In genomic region chr19:5911430-5912102, GRCm38 (mm10) we compare ENCODE assay signal across 8 mouse cellular contexts. TPM values are rescaled to one million over a fixed set of nuclear protein-coding genes. Genes with fewer than 3 reads are reported as not detected.
DNase-seq lines count a peak whose midpoint lies in the region; ATAC-seq and TF ChIP-seq lines count a peak whose summit lies in the region.

No protein-coding gene starts in this region.

- peaks cover 25% of the 10 kb centered on the region for H3K36me3 ChIP-seq in heart, embryonic 14.5 days (ENCODE audit: control insufficient read depth, insufficient read depth, low read length)
- H3K36me3 ChIP-seq in ES-E14 (ENCODE audit: control insufficient read depth, insufficient read depth, low read length, poor library complexity, severe bottlenecking), result peaks cover 8% of the 10 kb centered on the region; the same call in 1 of the 2 replicates
- peaks cover 14% of the 10 kb centered on the region for H3K36me3 ChIP-seq in forebrain, embryonic 14.5 days (ENCODE audit: control insufficient read depth, insufficient read depth, low read length)

- H3K27ac ChIP-seq in heart, embryonic 14.5 days (replicated peaks in 1 of 2; ENCODE audit: control insufficient read depth in 1 of 2, insufficient read depth in 1 of 2, low read depth in 2 of 2, low read length in 2 of 2), result peak overlapping the region; percentile 76 to 91
- H3K27ac ChIP-seq in ES-E14 (ENCODE audit: insufficient read depth, low read depth, low read length, poor library complexity, severe bottlenecking), result no peak overlapping the region
- peak overlapping the region; percentile 70 for H3K27ac ChIP-seq in forebrain, embryonic 14.5 days (ENCODE audit: low read depth, low read length)

- WGBS in heart, embryonic 14.5 days, result 3% methylated on average over 14 of the region's 14 CpGs
- 6% methylated on average over 14 of the region's 14 CpGs for WGBS in forebrain, embryonic 14.5 days

- ATAC-seq in heart, embryonic 14.5 days (ENCODE audit: insufficient number of reproducible peaks, insufficient read depth, low FRiP score, low read depth), result no peak
- ATAC-seq in forebrain, embryonic 14.5 days, result no peak

- in situ Hi-C loops in ES-E14 (cut with MboI; ENCODE audit: low sequenced_read_pairs in 2 of 2, unreplicated experiment in 2 of 2), result no loop called here

- peak overlapping the region; percentile 99 for H3K9ac ChIP-seq in heart, embryonic 14.5 days (ENCODE audit: low read length)
- peak overlapping the region; percentile 95 for H3K9ac ChIP-seq in ES-E14 (ENCODE audit: insufficient read depth, low read depth, low read length, poor library complexity, severe bottlenecking)
- peak overlapping the region; percentile 90 for H3K9ac ChIP-seq in forebrain, embryonic 14.5 days (ENCODE audit: low read length)

- no peaks in the 10 kb centered on the region for H3K9me3 ChIP-seq in heart, embryonic 14.5 days (ENCODE audit: control insufficient read depth, low read length)
- no peaks in the 10 kb centered on the region for H3K9me3 ChIP-seq in ES-E14 (ENCODE audit: control insufficient read depth, insufficient read depth, low read depth, low read length)
- H3K9me3 ChIP-seq in forebrain, embryonic 14.5 days (replicated peaks; ENCODE audit: control insufficient read depth, low read length), result no peaks in the 10 kb centered on the region

- DNase-seq in heart, postnatal 14 days, result no peak
- DNase-seq in ES-E14 (ENCODE audit: low read depth, low spot score), result no peak
- DNase-seq in forebrain, embryonic 14.5 days (ENCODE audit: low spot score), result no peak
- DNase-seq in lung, postnatal 36 days, result peak; percentile 34
- DNase-seq in adrenal gland, postnatal 10 days, result no peak
- no peak for DNase-seq in layer of hippocampus, postnatal 10 days (ENCODE audit: low spot score in 2 of 2)
- DNase-seq in kidney, postnatal 25 days, result no peak

- intact Hi-C loops in heart, postnatal 14 days (cut with DNase I), result loop anchor here (2.0 kb wide), 1 partner anchor 17 kb away; the partner anchor contains the start of gene Tigd3

- H3K27me3 ChIP-seq in heart, embryonic 14.5 days (ENCODE audit: control insufficient read depth, insufficient read depth, low read length), result no peaks in the 10 kb centered on the region
- H3K27me3 ChIP-seq in forebrain, embryonic 14.5 days (replicated peaks; ENCODE audit: control insufficient read depth, insufficient read depth, low read length), result no peaks in the 10 kb centered on the region

- peaks cover 8 to 26% of the 10 kb centered on the region in 2 experiments for H3K4me1 ChIP-seq in heart, embryonic 14.5 days (ENCODE audit: control insufficient read depth in 2 of 2, insufficient read depth in 2 of 2, low read length in 2 of 2)
- peaks cover 0 to 3% of the 10 kb centered on the region in 2 experiments; a peak in 2 of 4 replicates for H3K4me1 ChIP-seq in ES-E14 (ENCODE audit: control insufficient read depth in 2 of 2, insufficient read depth in 2 of 2, low read length in 2 of 2, poor library complexity in 1 of 2)
- peaks cover 22% of the 10 kb centered on the region for H3K4me1 ChIP-seq in forebrain, embryonic 14.5 days (ENCODE audit: control insufficient read depth, insufficient read depth, low read length)

- peak overlapping the region; percentile 90 for H3K4me2 ChIP-seq in heart, embryonic 14.5 days (ENCODE audit: low read length)
- peak overlapping the region; percentile 88 for H3K4me2 ChIP-seq in forebrain, embryonic 14.5 days (ENCODE audit: low read length)

- peak overlapping the region; percentile 85 to 96 for H3K4me3 ChIP-seq in heart, embryonic 14.5 days (ENCODE audit: control insufficient read depth in 1 of 2, insufficient read depth in 1 of 2, low read depth in 1 of 2, low read length in 2 of 2)
- H3K4me3 ChIP-seq in ES-E14 (ENCODE audit: insufficient read depth in 1 of 2, low read depth in 1 of 2, low read length in 2 of 2, poor library complexity in 1 of 2, severe bottlenecking in 1 of 2), result peak overlapping the region; percentile 84 to 88
- peak overlapping the region; percentile 98 for H3K4me3 ChIP-seq in forebrain, embryonic 14.5 days (ENCODE audit: low read depth, low read length)

TF ChIP-seq in ES-E14, 5 proteins besides CTCF, POLR2A, EP300 and RAD21:
- TF ChIP-seq CHD2 (IDR thresholded peaks at IDR 0.05; ENCODE audit: low read depth, low read length) (no peak), ZNF384 (IDR thresholded peaks at IDR 0.05; ENCODE audit: low read depth, low read length) (no peak), HCFC1 (IDR thresholded peaks at IDR 0.05; ENCODE audit: borderline replicate concordance, insufficient read depth, low read length) (no peak), ZC3H11A (IDR thresholded peaks at IDR 0.05; ENCODE audit: borderline replicate concordance, low read depth, low read length) (no peak), MAFK (IDR thresholded peaks at IDR 0.05; ENCODE audit: insufficient read depth, low read depth, low read length) (no peak)

RNA-seq across cellular contexts. Expression of gene Dpf2, which starts 1.2 kb away (rescaled TPM):
- 85.8 and 86.9 TPM in 2 replicates for polyA plus RNA-seq in heart, embryonic 14.5 days (2014; fragmentation: Nextera tagmentation; extraction: Ambion mirVana)
- total RNA-seq in heart, postnatal 14 days (2021), result 100 to 1,000 TPM; 101 TPM
- total RNA-seq in ES-E14 (2012; rRNA removed), result 37.9 and 39.5 TPM in 2 replicates
- polyA plus RNA-seq in forebrain, embryonic 14.5 days (2014; fragmentation: Nextera tagmentation; extraction: Ambion mirVana), result 127 and 136 TPM in 2 replicates
- 100 to 1,000 TPM; 105 to 119 TPM for total RNA-seq in adrenal gland, postnatal 10 days (2021)
- 10 to 100 TPM; 76.0 to 79.9 TPM for total RNA-seq in layer of hippocampus, postnatal 10 days (2021)

RNA-seq across cellular contexts. Expression of gene Cdc42ep2, which starts 13.1 kb away (rescaled TPM):
- 9.1 and 9.7 TPM in 2 replicates for polyA plus RNA-seq in heart, embryonic 14.5 days (2014; fragmentation: Nextera tagmentation; extraction: Ambion mirVana)
- 10 to 100 TPM in 1 of 2 experiments, 1 to 10 TPM in 1; 9.9 to 12.0 TPM for total RNA-seq in heart, postnatal 14 days (2021)
- total RNA-seq in ES-E14 (2012; rRNA removed), result 0.42 and 0.76 TPM in 2 replicates
- 7.9 and 9.6 TPM in 2 replicates for polyA plus RNA-seq in forebrain, embryonic 14.5 days (2014; fragmentation: Nextera tagmentation; extraction: Ambion mirVana)
- total RNA-seq in adrenal gland, postnatal 10 days (2021), result 10 to 100 TPM; 10.8 to 11.2 TPM
- 1 to 10 TPM; 5.2 to 5.7 TPM for total RNA-seq in layer of hippocampus, postnatal 10 days (2021)

RNA-seq across cellular contexts. Expression of gene Tigd3, which starts 17.6 kb away (rescaled TPM):
- 1.1 and 1.8 TPM in 2 replicates for polyA plus RNA-seq in heart, embryonic 14.5 days (2014; fragmentation: Nextera tagmentation; extraction: Ambion mirVana)
- under 1 TPM; 0.79 to 0.93 TPM for total RNA-seq in heart, postnatal 14 days (2021)
- total RNA-seq in ES-E14 (2012; rRNA removed), result 2.1 and 2.2 TPM in 2 replicates
- 7.0 and 7.1 TPM in 2 replicates for polyA plus RNA-seq in forebrain, embryonic 14.5 days (2014; fragmentation: Nextera tagmentation; extraction: Ambion mirVana)
- 1 to 10 TPM; 1.6 to 1.9 TPM for total RNA-seq in adrenal gland, postnatal 10 days (2021)
- 1 to 10 TPM; 4.4 to 5.5 TPM for total RNA-seq in layer of hippocampus, postnatal 10 days (2021)

RNA-seq across cellular contexts. Expression of gene Slc25a45, which starts 34.0 kb away (rescaled TPM):
- 1.7 and 2.8 TPM in 2 replicates for polyA plus RNA-seq in heart, embryonic 14.5 days (2014; fragmentation: Nextera tagmentation; extraction: Ambion mirVana)
- 1 to 10 TPM; 3.3 to 4.5 TPM for total RNA-seq in heart, postnatal 14 days (2021)
- total RNA-seq in ES-E14 (2012; rRNA removed), result 1.2 and 1.9 TPM in 2 replicates
- polyA plus RNA-seq in forebrain, embryonic 14.5 days (2014; fragmentation: Nextera tagmentation; extraction: Ambion mirVana), result 1.7 TPM in 2 replicates
- 10 to 100 TPM; 13.4 to 14.2 TPM for total RNA-seq in adrenal gland, postnatal 10 days (2021)
- total RNA-seq in layer of hippocampus, postnatal 10 days (2021), result 1 to 10 TPM; 2.1 to 3.6 TPM

RNA-seq across cellular contexts. Expression of gene Frmd8, which starts 36.5 kb away (rescaled TPM):
- polyA plus RNA-seq in heart, embryonic 14.5 days (2014; fragmentation: Nextera tagmentation; extraction: Ambion mirVana), result 18.5 and 19.2 TPM in 2 replicates
- total RNA-seq in heart, postnatal 14 days (2021), result 10 to 100 TPM; 15.6 to 15.8 TPM
- total RNA-seq in ES-E14 (2012; rRNA removed), result 33.4 and 35.7 TPM in 2 replicates
- 13.1 and 16.0 TPM in 2 replicates for polyA plus RNA-seq in forebrain, embryonic 14.5 days (2014; fragmentation: Nextera tagmentation; extraction: Ambion mirVana)
- total RNA-seq in adrenal gland, postnatal 10 days (2021), result 10 to 100 TPM; 29.0 to 34.8 TPM
- total RNA-seq in layer of hippocampus, postnatal 10 days (2021), result 10 to 100 TPM; 10.7 to 14.8 TPM
